Mouse (Mus musculus) midbrain, embryonic 14.5 days (tissue): Measurements from ENCODE around the gene Fam205c. TPM values are rescaled to one million over a fixed set of nuclear protein-coding genes. Genes with fewer than 3 reads are reported as not detected.

Source experiments
- ATAC-seq: fragments of 200-750 bp; cut with Nextera tagmentation; 2 replicates; pipeline ENCODE4 v1.8.0; 2017; ENCODE audit warnings: moderate number of reproducible peaks, moderate library complexity; ENCODE audit not compliant: low FRiP score, low TSS enrichment
- DNase-seq: peaks from one replicate; pipeline ENCODE4 v3.0.0-alpha.2; 2015
- H3K27ac ChIP-seq: fragments of 300-500 bp; sonication (generic); replicated peaks from 2 replicates; pipeline ENCODE4 v1.5.1; 2014; ENCODE audit warnings: mild to moderate bottlenecking, low read depth, low read length, moderate library complexity
- H3K27me3 ChIP-seq: fragments of 300-500 bp; sonication (generic); 2 replicates; pipeline ENCODE4 v1.6.1; 2014; ENCODE audit warnings: low read length, control low read depth, mixed read lengths; ENCODE audit not compliant: control insufficient read depth, insufficient read depth
- H3K36me3 ChIP-seq: fragments of 300-500 bp; sonication (generic); 2 replicates; pipeline ENCODE4 v1.6.1; 2014; ENCODE audit warnings: low read length, control low read depth; ENCODE audit not compliant: control insufficient read depth, insufficient read depth
- H3K4me1 ChIP-seq: fragments of 300-500 bp; sonication (generic); 2 replicates; pipeline ENCODE4 v1.6.1; 2014; ENCODE audit warnings: mild to moderate bottlenecking, antibody characterized with exemption, low read length, control low read depth; ENCODE audit not compliant: control insufficient read depth, insufficient read depth
- H3K4me2 ChIP-seq: fragments of 300-500 bp; sonication (generic); 2 replicates; pipeline ENCODE4 v1.6.1; 2014; ENCODE audit warnings: mild to moderate bottlenecking, low read length, moderate library complexity
- H3K4me3 ChIP-seq: fragments of 300-500 bp; sonication (generic); replicated peaks from 2 replicates; pipeline ENCODE4 v1.5.1; 2014; ENCODE audit warnings: low read depth, low read length
- H3K9ac ChIP-seq: fragments of 300-500 bp; sonication (generic); replicated peaks from 2 replicates; pipeline ENCODE4 v1.6.1; 2014; ENCODE audit warnings: mild to moderate bottlenecking, low read length, moderate library complexity
- H3K9me3 ChIP-seq: fragments of 300-500 bp; sonication (generic); 2 replicates; pipeline ENCODE4 v1.6.1; 2016; ENCODE audit warnings: low read length, control low read depth, mixed read lengths; ENCODE audit not compliant: control insufficient read depth
- WGBS: fragments of 180-500 bp; shearing (Covaris S2); extraction: QIAGEN DNeasy Blood & Tissue Kit; methylation state at CpG from one replicate; pipeline ENCODE4 v1.1.7; 2014; 5-methylcytosine and 5-hydroxymethylcytosine counted together
- polyA plus RNA-seq: library from polyadenylated mRNA; unstranded; fragments of >200 nt; fragmentation: Nextera tagmentation; extraction: Ambion mirVana; gene quantifications from 2 replicates; pipeline ENCODE4 v1.2.1, GENCODE M21; 2014

The Fam205c gene
- polyA plus RNA-seq, 1 experiment from 2014 or later: 2.0 TPM

- H3K36me3 ChIP-seq: no peaks in the 10 kb centered on the region
- no peak overlapping the region for H3K27ac ChIP-seq
- H3K4me3 ChIP-seq: no peak overlapping the region
- no peaks in the 10 kb centered on the region for H3K27me3 ChIP-seq
- no peak overlapping the region for H3K9ac ChIP-seq
- no peak overlapping the region for H3K4me2 ChIP-seq
- H3K9me3 ChIP-seq: no peaks in the 10 kb centered on the region
- H3K4me1 ChIP-seq: no peaks in the 10 kb centered on the region; the same call in 1 of the 2 replicates
- ATAC-seq (no peak), DNase-seq (no peak)
- WGBS: 59% methylated on average over 10 of the region's 10 CpGs
Measured at GRCm38 (mm10) chr4:42913391-42913790, 39.4 kb upstream of the Fam205c start.

GRCm38 (mm10) chr4:42904966-42905365 is 30.9 kb upstream of the Fam205c start:
- Histone ChIP-seq H3K36me3 (no peaks in the 10 kb centered on the region), H3K9ac (no peak overlapping the region), H3K4me2 (no peak overlapping the region), H3K4me3 (no peak overlapping the region), H3K4me1 (no peaks in the 10 kb centered on the region), H3K27ac (0 out of 2 replicates have a peak overlapping the region, but pooled peaks have one; percentile 37), H3K27me3 (no peaks in the 10 kb centered on the region), H3K9me3 (no peaks in the 10 kb centered on the region)
- ATAC-seq (no peak), DNase-seq (no peak)
- 35% methylated on average over 6 of the region's 6 CpGs for WGBS

- no peaks in the 10 kb centered on the region for H3K9me3 ChIP-seq
- WGBS: 64% methylated on average over 3 of the region's 3 CpGs
Measured at GRCm38 (mm10) chr4:42904523-42904922, 30.5 kb upstream of the Fam205c start.

GRCm38 (mm10) chr4:42903942-42904341 is 29.9 kb upstream of the Fam205c start:
- Histone ChIP-seq H3K4me1 (no peaks in the 10 kb centered on the region), H3K4me2 (no peak overlapping the region), H3K27ac (no peak overlapping the region), H3K9me3 (no peaks in the 10 kb centered on the region), H3K4me3 (no peak overlapping the region), H3K36me3 (no peaks in the 10 kb centered on the region), H3K27me3 (no peaks in the 10 kb centered on the region), H3K9ac (no peak overlapping the region)
- WGBS: 76% methylated on average over 1 of the region's 1 CpGs
- no peak for ATAC-seq
- DNase-seq: no peak

More at GRCm38 (mm10) chr4:42904523-42904922, 30.5 kb upstream of the Fam205c start:
- no peaks in the 10 kb centered on the region for H3K4me1 ChIP-seq
- no peak overlapping the region for H3K9ac ChIP-seq
- no peak overlapping the region for H3K27ac ChIP-seq
- no peak overlapping the region for H3K4me3 ChIP-seq
- H3K27me3 ChIP-seq: no peaks in the 10 kb centered on the region
- DNase-seq (no peak), ATAC-seq (no peak)
- H3K4me2 ChIP-seq: no peak overlapping the region
- no peaks in the 10 kb centered on the region for H3K36me3 ChIP-seq

GRCm38 (mm10) chr4:42902730-42903129 is 28.7 kb upstream of the Fam205c start:
- Histone ChIP-seq H3K36me3 (no peaks in the 10 kb centered on the region), H3K9me3 (no peaks in the 10 kb centered on the region), H3K27ac (no peak overlapping the region), H3K4me3 (no peak overlapping the region), H3K4me1 (no peaks in the 10 kb centered on the region), H3K27me3 (no peaks in the 10 kb centered on the region), H3K4me2 (no peak overlapping the region), H3K9ac (no peak overlapping the region)
- ATAC-seq: no peak
- DNase-seq: no peak
- WGBS: 91% methylated on average over 5 of the region's 5 CpGs

- Histone ChIP-seq H3K36me3 (no peaks in the 10 kb centered on the region), H3K9me3 (no peaks in the 10 kb centered on the region), H3K9ac (no peak overlapping the region), H3K27ac (no peak overlapping the region), H3K4me2 (no peak overlapping the region), H3K4me1 (no peaks in the 10 kb centered on the region), H3K27me3 (no peaks in the 10 kb centered on the region), H3K4me3 (no peak overlapping the region)
- DNase-seq (no peak), ATAC-seq (no peak)
- 67% methylated on average over 9 of the region's 9 CpGs for WGBS
Measured at GRCm38 (mm10) chr4:42902174-42902573, 28.1 kb upstream of the Fam205c start.

GRCm38 (mm10) chr4:42900878-42901277 is 26.8 kb upstream of the Fam205c start:
- Histone ChIP-seq H3K27me3 (no peaks in the 10 kb centered on the region), H3K27ac (no peak overlapping the region), H3K4me1 (no peaks in the 10 kb centered on the region), H3K9me3 (no peaks in the 10 kb centered on the region), H3K4me2 (no peak overlapping the region), H3K36me3 (no peaks in the 10 kb centered on the region), H3K9ac (no peak overlapping the region), H3K4me3 (no peak overlapping the region)
- WGBS: 68% methylated on average over 5 of the region's 5 CpGs
- ATAC-seq (no peak), DNase-seq (no peak)

- DNase-seq (no peak), ATAC-seq (no peak)
- H3K9ac ChIP-seq: no peak overlapping the region
- H3K36me3 ChIP-seq: no peaks in the 10 kb centered on the region
- 34% methylated on average over 3 of the region's 3 CpGs for WGBS
- no peak overlapping the region for H3K4me2 ChIP-seq
- H3K4me3 ChIP-seq: no peak overlapping the region
- no peak overlapping the region for H3K27ac ChIP-seq
- H3K4me1 ChIP-seq: no peaks in the 10 kb centered on the region
- no peaks in the 10 kb centered on the region for H3K9me3 ChIP-seq
- H3K27me3 ChIP-seq: no peaks in the 10 kb centered on the region
Measured at GRCm38 (mm10) chr4:42898914-42899313, 24.9 kb upstream of the Fam205c start.

GRCm38 (mm10) chr4:42895118-42895517 is 21.1 kb upstream of the Fam205c start:
- H3K9ac ChIP-seq: no peak overlapping the region
- WGBS: 54% methylated on average over 7 of the region's 7 CpGs
- ATAC-seq (no peak), DNase-seq (no peak)
- H3K4me3 ChIP-seq: no peak overlapping the region
- H3K4me2 ChIP-seq: no peak overlapping the region
- H3K27me3 ChIP-seq: no peaks in the 10 kb centered on the region
- no peak overlapping the region for H3K27ac ChIP-seq
- H3K9me3 ChIP-seq: no peaks in the 10 kb centered on the region
- no peaks in the 10 kb centered on the region for H3K36me3 ChIP-seq
- no peaks in the 10 kb centered on the region for H3K4me1 ChIP-seq
